Mouse (Mus musculus) cerebellum, adult 2 months (tissue): Measurements from ENCODE around the gene Dock10.

ENCODE experiments used
- CTCF ChIP-seq: fragments of 200-500 bp; IDR thresholded peaks from 2 replicates; pipeline ENCODE4 v1.5.1; 2011; ENCODE audit warnings: low read depth, mild to moderate bottlenecking, control low read depth, low read length, moderate library complexity, borderline replicate concordance; ENCODE audit not compliant: insufficient read depth
- POLR2A ChIP-seq: fragments of 200-500 bp; IDR thresholded peaks from 2 replicates; pipeline ENCODE4 v1.6.1; 2011; ENCODE audit warnings: low read length, control low read depth, borderline replicate concordance; ENCODE audit not compliant: insufficient read depth

GRCm38 (mm10) chr1:80459923-80460322 is 298.4 kb downstream of the Dock10 start:
- TF ChIP-seq CTCF, result no peak
- TF ChIP-seq POLR2A, result no peak
